Mouse (Mus musculus) cerebellum, adult 8-10 months (tissue): ENCODE measurements around the gene Gm42906.

Experiments used
- DNase-seq: peaks from one replicate; pipeline ENCODE4 v3.0.0; 2022

Gm42906 gene

DNA sequence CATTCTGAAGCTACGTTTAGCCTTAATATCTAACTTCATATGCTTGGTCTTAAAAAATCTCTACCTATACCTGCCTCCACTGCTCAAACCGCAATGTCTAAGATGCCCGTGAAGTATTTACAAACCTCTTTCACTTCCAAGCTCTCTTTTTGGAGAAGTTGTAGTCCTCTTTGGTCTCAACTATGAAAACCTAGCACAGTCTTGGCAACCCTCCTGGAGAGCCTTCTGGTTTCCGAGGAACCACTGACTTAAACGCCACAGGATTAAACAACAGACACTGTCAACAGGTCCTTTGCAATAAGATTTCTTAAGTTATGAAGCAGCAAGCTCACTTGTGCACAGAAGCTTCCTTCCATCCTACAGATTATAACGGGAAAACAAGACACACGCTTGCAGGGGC is 196.1 kb downstream of the Gm42906 start:
- DNase-seq, result no peak

DNA sequence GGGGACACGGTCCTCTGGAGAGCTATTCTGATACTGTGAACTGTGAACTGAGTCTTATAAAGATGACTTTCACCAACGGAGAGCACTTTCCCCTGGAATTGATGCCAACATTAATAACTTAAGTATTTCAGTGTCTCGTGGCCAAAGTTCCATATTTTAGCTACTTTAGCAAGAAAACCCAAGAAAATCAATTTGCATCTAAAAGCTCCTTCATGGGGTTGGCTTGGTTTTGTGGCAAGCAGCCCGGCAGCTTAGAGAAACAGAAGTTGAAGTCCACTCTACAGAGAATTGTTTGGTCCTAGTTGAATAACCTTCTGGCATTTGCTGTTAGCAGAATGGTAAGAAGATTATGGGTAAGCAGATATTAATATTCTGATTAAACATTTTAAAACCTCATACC is 196.6 kb downstream of the Gm42906 start:
- DNase-seq, result peak; percentile 4

DNA sequence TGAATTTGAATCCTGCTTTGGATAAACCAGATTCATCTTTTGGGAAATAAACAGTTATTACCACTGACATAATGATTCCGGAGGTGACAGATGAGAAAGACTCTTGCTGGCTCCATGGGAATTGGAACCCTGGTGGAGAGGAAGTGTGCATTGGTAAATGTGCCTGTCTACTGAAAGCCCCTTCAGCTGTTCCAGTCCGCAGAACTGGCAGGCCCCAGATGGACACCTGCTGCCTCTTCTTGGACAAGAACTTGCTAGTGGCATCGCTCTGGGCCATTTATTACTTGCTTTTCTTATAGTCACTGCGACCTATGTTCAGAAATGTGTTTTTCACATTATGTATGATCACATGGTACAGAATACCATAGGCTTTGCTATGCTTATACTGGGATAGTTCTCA is 197.5 kb downstream of the Gm42906 start:
- DNase-seq, result no peak

- no peak for DNase-seq
Measured at GRCm38 (mm10) chr5:151228367-151229005, 199.5 kb downstream of the Gm42906 start.

DNA sequence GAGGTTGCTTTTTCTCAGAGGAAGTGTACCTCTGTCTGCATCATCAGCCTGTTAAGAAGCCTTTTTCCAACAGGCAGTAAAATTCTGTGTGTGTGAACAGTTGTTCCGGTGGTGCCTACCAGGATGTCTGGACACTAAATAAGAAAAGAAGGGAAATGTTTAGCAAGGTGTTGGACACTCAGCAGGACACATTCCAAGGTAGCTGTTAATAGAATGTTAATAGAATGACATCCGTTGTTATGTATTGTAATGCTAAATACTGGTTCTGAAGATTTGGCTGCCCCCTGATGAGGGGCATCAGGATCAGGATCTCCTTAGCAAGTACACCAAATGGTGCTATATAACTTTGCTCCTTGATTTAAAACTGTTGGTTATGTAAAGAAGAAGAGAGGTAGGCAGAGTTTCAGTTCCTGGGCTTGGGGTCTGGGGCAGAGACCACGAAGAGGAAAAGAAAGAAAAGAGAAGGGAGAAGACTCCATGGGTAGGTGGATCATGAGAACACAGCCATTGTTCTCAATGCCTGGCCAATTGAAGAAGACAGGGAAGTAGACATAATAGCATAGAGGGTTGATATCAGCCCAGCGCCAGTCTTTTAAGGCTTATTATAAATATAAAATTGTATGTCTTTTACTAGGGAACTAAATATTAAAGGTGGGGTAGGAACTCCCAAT is 204.1 kb downstream of the Gm42906 start:
- no peak for DNase-seq

- DNase-seq, result no peak
Measured at GRCm38 (mm10) chr5:151222791-151223190, 205.2 kb downstream of the Gm42906 start.

GRCm38 (mm10) chr5:151218689-151219115 is 209.3 kb downstream of the Gm42906 start:
- no peak for DNase-seq

GRCm38 (mm10) chr5:151213097-151213496 is 214.9 kb downstream of the Gm42906 start:
- no peak for DNase-seq

GRCm38 (mm10) chr5:151210869-151211268 is 217.1 kb downstream of the Gm42906 start:
- DNase-seq, result no peak

DNA sequence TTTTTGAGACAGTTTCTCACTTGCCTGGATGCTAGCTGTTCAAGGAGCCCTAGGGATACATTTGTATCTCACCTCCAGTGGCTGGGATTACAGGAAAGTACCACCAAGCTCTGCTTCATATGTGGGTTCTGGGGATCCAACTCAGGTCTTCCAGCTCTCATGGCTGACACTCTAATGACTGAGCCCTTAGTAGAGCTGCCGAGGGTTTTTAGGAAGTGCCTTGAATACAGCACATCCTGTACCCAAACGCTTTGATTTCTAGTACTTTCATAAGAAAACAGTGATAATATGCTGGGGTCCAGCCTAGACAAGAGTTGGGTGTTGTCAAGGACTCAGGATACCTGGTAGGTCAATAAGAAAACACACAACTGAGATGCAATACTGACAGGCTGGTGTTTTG is 217.9 kb downstream of the Gm42906 start:
- DNase-seq, result no peak

DNA sequence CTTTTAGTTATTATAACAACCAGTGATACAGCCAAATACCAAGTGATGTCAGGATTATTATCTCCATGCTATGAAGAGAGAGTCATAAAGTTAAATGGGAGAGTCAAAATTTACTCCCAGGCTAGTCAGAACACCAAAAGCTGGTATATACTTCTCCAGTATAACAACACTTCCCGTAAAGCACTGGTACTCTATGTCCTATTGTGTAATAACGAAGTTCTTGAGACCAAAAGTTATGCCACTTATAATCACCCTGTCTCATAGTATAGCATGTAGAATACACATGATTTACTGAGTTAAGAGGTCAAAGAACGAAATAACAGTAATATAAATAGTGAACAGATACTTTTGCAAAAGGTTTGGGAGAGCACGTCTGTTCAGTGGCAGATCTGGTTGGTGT is 222.9 kb downstream of the Gm42906 start:
- no peak for DNase-seq

- no peak for DNase-seq
Measured at GRCm38 (mm10) chr5:151202925-151203324, 225.0 kb downstream of the Gm42906 start.

- no peak for DNase-seq
Measured at GRCm38 (mm10) chr5:151201220-151201619, 226.7 kb downstream of the Gm42906 start.

DNA sequence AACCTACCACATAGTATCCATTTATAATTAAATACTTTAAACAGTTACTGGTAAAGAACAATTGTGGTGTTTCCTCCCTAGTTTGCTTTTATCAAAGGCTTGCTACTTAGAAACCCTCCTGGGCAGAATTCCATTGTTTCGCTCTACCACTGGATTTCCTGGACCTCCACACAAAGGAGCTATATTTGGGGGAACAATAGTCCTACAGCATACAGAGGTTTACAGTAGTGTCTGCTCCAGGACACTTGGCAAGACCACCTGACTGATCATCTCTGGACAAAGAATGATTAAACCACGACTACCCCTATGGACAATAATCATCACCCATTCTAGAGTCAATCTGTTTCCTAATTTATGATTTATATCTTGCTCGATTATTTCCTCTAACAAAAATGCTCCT is 228.7 kb downstream of the Gm42906 start:
- DNase-seq, result no peak

- no peak for DNase-seq
Measured at GRCm38 (mm10) chr5:151196603-151197272, 231.2 kb downstream of the Gm42906 start.

DNA sequence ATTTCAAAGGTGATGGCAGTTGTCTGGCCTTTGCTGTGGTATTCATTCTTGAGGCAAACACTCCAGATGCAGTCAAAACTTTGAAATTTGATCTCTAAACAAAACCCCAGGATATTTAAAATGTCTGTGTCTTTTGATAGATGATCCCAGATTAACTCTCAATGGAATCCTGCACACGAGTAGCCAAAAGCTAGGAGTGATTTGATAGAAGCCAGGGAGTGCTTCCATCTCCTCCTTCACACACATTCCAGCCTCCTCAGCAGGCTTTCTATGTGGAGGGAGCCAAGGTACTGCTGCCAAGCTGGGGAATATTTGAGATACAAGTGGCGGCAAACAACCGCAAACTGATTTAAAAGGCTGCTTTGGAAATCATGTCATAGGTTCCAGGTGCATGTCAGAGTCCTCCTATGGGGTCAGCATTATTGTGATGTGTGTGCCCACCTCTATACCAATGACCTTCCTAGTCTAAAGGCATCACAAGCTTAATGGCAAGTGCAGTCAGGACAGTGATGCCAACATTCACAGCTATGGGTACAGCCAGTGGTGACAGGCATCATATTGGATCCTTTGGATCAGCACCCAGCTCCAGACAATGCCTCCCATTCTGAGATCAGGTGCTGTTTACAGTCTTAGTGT is 234.0 kb downstream of the Gm42906 start:
- DNase-seq, result no peak

- no peak for DNase-seq
Measured at GRCm38 (mm10) chr5:151192266-151192665, 235.7 kb downstream of the Gm42906 start.

GRCm38 (mm10) chr5:151190764-151191163 is 237.2 kb downstream of the Gm42906 start:
- no peak for DNase-seq

GRCm38 (mm10) chr5:151189789-151190378 is 238.1 kb downstream of the Gm42906 start:
- no peak for DNase-seq

GRCm38 (mm10) chr5:151189321-151189720 is 238.6 kb downstream of the Gm42906 start:
- DNase-seq, result no peak

DNA sequence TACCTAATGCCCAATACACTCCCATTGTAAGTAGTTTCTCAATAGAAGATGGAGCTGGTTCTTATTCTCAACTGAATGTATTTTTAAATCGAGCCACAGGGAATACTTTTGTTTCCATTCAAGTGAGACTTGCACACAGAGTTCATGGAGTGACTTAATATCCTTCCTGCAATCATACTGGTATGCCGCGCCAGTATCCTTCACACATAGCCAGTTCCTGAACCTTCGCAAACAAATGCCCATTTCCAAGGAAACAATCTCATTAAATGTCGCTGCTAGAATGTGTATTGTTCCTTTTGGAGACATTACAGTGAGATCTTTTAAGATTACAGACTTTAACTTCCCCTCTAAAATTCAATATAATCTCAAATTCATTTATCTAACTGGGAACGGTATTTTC is 239.3 kb downstream of the Gm42906 start:
- no peak for DNase-seq

DNA sequence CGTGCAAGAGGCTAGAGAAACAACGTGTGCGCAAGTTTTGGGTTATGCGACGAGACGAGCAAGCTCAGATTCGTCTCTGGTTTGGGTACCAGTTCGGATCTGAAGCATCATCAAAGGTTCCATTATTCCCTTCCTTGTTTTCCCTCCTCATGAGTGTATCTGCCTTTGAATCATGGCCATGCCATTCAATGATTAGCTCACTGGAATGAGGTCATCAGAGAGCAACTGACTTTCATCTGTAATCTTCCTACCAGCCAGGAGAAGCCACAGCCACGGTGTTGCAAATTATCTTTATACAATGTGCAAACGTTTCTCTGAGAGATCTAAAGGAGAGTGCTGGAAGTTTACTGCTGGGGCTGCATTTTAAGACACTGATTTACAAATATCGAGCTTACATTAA is 240.6 kb downstream of the Gm42906 start:
- DNase-seq, result no peak

- DNase-seq, result no peak
Measured at GRCm38 (mm10) chr5:151185286-151185856, 242.6 kb downstream of the Gm42906 start.
